Mouse (Mus musculus) kidney, embryonic 16.5 days (tissue): ENCODE measurements around the gene Chd2. TPM values are rescaled to one million over a fixed set of nuclear protein-coding genes. Genes with fewer than 3 reads are reported as not detected.
"Not testable (repeated sequence)": the region's sequence is repeated elsewhere in the genome, so short reads cannot be mapped to it uniquely, and the experiment has no call there.

ENCODE experiments used
- ATAC-seq: fragments of 200-750 bp; cut with Nextera tagmentation; 2 replicates; pipeline ENCODE4 v1.8.0; 2017; ENCODE audit warnings: moderate TSS enrichment; ENCODE audit not compliant: low FRiP score, low TSS enrichment
- H3K27ac ChIP-seq: fragments of 300-500 bp; sonication (generic); 2 replicates; pipeline ENCODE4 v1.5.1; 2014; ENCODE audit warnings: low read length
- H3K27me3 ChIP-seq: fragments of 300-500 bp; sonication (generic); 2 replicates; pipeline ENCODE4 v1.6.1; 2014; ENCODE audit warnings: low read length, control low read depth, mixed read lengths; ENCODE audit not compliant: insufficient read depth
- H3K36me3 ChIP-seq: fragments of 300-500 bp; sonication (generic); 2 replicates; pipeline ENCODE4 v1.6.1; 2014; ENCODE audit warnings: low read length, control low read depth, mixed read lengths; ENCODE audit not compliant: insufficient read depth
- H3K4me1 ChIP-seq: fragments of 300-500 bp; sonication (generic); 2 replicates; pipeline ENCODE4 v1.6.1; 2014; ENCODE audit warnings: low read length, control low read depth, mixed read lengths; ENCODE audit not compliant: insufficient read depth
- H3K4me2 ChIP-seq: fragments of 300-500 bp; sonication (generic); replicated peaks from 2 replicates; pipeline ENCODE4 v1.6.1; 2014; ENCODE audit warnings: low read depth, low read length
- H3K4me3 ChIP-seq: fragments of 300-500 bp; sonication (generic); 2 replicates; pipeline ENCODE4 v1.5.1; 2014; ENCODE audit warnings: mild to moderate bottlenecking, low read length
- H3K9ac ChIP-seq: fragments of 300-500 bp; sonication (generic); replicated peaks from 2 replicates; pipeline ENCODE4 v1.6.1; 2014; ENCODE audit warnings: low read length
- H3K9me3 ChIP-seq: fragments of 300-500 bp; sonication (generic); 2 replicates; pipeline ENCODE4 v1.6.1; 2016; ENCODE audit warnings: low read length, control low read depth
- WGBS: fragments of 180-500 bp; shearing (Covaris S2); extraction: QIAGEN DNeasy Blood & Tissue Kit; methylation state at CpG from one replicate; pipeline ENCODE4 v1.1.7; 2014; 5-methylcytosine and 5-hydroxymethylcytosine counted together
- polyA plus RNA-seq: library from polyadenylated mRNA; unstranded; fragments of >200 nt; fragmentation: Nextera tagmentation; extraction: Ambion mirVana; gene quantifications from 2 replicates; pipeline ENCODE4 v1.2.1, GENCODE M21; 2015

The Chd2 gene
- polyA plus RNA-seq, 1 experiment from 2014 or later = 45.3 TPM

DNA sequence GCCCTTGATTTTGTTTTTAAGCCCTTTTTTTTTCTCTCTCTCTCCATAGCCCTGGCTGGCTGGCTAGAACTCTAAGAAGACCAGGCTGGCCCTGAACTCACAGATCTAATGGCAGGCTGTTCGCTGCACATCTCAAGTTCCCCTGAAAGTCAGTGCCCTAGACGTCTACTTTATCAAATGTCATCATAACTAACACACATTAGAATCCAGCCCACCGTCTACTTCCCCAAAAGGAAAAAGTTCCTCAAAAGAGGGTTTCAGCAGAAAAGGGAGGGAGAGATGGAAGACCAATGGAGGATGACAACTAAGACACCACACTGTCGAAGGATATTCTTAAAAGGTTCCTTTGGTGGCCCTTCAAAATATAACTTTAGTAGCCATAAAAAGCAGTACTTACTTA, 14.4 kb downstream of the Chd2 start:
- no peaks in the 10 kb centered on the region for H3K9me3 ChIP-seq
- H3K9ac ChIP-seq = no peak overlapping the region
- peaks cover 21% of the 10 kb centered on the region for H3K4me1 ChIP-seq
- ATAC-seq = no peak
- 77% methylated on average over 4 of the region's 4 CpGs for WGBS
- peaks cover 5% of the 10 kb centered on the region for H3K36me3 ChIP-seq
- no peak overlapping the region for H3K4me2 ChIP-seq
- H3K27me3 ChIP-seq = no peaks in the 10 kb centered on the region
- H3K27ac ChIP-seq = no peak overlapping the region
- H3K4me3 ChIP-seq = no peak overlapping the region

- peak; percentile 64 for ATAC-seq
- H3K27me3 ChIP-seq = no peaks in the 10 kb centered on the region
- no peak overlapping the region for H3K4me3 ChIP-seq
- H3K27ac ChIP-seq = peak overlapping the region; percentile 92
- no peaks in the 10 kb centered on the region for H3K9me3 ChIP-seq
- WGBS = 21% methylated on average over 9 of the region's 9 CpGs
- H3K4me2 ChIP-seq = peak overlapping the region; percentile 19; the same call in 1 of the 2 replicates
- peak overlapping the region; percentile 52 for H3K9ac ChIP-seq
- peaks cover 18% of the 10 kb centered on the region for H3K4me1 ChIP-seq
- H3K36me3 ChIP-seq = peaks cover 6% of the 10 kb centered on the region
Measured at GRCm38 (mm10) chr7:73524454-73524952, 17.1 kb downstream of the Chd2 start.

- no peak for ATAC-seq
Measured at GRCm38 (mm10) chr7:73523608-73524259, 17.9 kb downstream of the Chd2 start.

DNA sequence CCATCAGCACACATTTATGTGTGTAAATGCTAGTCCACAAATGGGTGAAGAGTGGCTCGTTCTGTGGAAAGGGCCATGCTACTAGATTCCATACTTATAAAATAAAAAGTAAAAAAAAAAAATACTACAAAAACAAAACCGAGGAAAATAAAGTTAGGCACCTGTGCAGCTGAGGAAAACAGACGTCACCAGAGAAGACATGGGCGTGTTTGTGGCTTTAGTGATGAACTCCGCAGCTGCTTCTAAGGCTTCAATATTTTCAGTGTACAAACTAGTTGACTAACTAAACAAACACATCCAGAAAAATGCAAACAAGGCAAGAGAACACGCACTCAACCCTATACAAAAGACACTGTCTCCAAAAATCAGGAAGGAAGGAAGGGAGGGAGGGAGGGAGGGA, 18.4 kb downstream of the Chd2 start:
- Histone ChIP-seq H3K9ac (no peak overlapping the region), H3K4me2 (no peak overlapping the region), H3K27me3 (no peaks in the 10 kb centered on the region), H3K36me3 (peaks cover 16% of the 10 kb centered on the region), H3K4me1 (peaks cover 18% of the 10 kb centered on the region), H3K27ac (no peak overlapping the region; the same call in 1 of the 2 replicates), H3K9me3 (no peaks in the 10 kb centered on the region), H3K4me3 (no peak overlapping the region)
- no peak for ATAC-seq
- 76% methylated on average over 6 of the region's 6 CpGs for WGBS

More at GRCm38 (mm10) chr7:73523608-73524259, 17.9 kb downstream of the Chd2 start:
- WGBS = 74% methylated on average over 1 of the region's 1 CpGs
- Histone ChIP-seq H3K27ac (peak overlapping the region; percentile 19; the same call in 1 of the 2 replicates), H3K4me3 (no peak overlapping the region), H3K27me3 (no peaks in the 10 kb centered on the region), H3K4me2 (no peak overlapping the region), H3K9ac (no peak overlapping the region), H3K4me1 (peaks cover 18% of the 10 kb centered on the region), H3K9me3 (no peaks in the 10 kb centered on the region), H3K36me3 (peaks cover 13% of the 10 kb centered on the region)

DNA sequence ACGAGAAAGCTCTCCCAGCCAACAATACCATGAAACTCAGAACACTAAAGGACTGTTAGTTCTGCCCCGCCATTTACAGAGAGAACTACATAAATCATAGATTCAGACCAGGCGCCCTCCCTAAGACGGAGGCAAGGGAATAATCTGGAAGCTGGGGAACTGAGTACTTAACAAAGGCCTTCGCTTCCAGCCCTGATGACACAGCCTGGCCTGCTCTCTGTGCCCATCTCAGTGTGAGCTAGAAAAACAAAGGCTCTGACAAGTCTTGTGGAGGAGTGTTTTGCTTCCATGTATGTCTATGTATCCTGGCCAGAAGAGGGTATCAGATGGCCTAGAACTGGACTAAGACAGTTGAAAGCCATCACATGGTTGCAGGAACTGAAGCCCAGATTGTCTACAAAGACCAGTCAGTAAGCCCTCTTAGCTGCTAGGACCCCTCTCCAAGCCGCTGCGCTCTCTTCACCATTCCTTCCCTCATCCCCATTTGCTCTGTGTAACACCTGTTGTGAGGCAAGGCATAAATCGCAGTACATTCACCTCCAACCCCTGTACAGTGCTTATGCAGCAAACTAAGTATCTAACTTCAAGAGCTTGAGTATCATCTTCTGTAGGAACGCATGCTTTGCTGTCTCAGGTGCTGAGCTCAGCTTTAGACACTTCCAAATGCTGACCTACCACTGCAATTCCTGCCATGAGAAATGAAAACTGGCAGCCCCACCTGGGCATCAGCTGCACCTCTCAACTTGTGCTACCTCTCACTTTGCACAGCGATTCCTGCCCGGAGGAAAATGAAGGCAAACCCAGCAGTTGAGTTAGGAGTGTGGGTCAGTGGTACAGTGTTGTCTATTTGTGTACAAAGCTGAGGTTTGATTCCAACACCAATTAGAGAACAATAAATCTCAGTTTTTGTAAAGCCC, 20.1 kb downstream of the Chd2 start:
- Histone ChIP-seq H3K4me1 (peaks cover 18% of the 10 kb centered on the region), H3K9ac (0 out of 2 replicates have a peak overlapping the region, but pooled peaks have one; percentile 29), H3K4me2 (no peak overlapping the region), H3K36me3 (peaks cover 20% of the 10 kb centered on the region), H3K4me3 (no peak overlapping the region), H3K27ac (peak overlapping the region; percentile 67), H3K27me3 (no peaks in the 10 kb centered on the region), H3K9me3 (no peaks in the 10 kb centered on the region)
- peak; percentile 67 for ATAC-seq
- WGBS = 56% methylated on average over 11 of the region's 11 CpGs

DNA sequence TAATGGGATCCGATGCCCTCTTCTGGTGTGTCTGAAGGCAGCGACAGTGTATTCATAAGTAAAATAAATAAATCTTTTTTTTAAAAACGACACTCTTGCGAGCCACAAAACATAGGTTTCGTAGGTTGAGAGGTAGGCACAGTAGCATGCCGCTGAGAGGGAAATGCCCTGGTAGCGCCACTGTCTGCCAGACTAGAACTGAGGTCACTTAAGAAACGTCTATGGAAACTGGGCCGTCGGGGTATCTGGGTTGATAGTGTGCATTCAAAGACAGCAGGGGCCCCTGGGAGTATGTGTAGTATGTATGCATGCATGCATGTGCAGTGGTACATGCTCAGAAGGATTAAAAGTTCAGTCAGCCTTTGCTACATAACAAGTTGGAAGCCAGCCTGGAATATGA, 21.4 kb downstream of the Chd2 start:
- WGBS = 84% methylated on average over 10 of the region's 10 CpGs
- no peak overlapping the region for H3K9ac ChIP-seq
- H3K4me2 ChIP-seq = no peak overlapping the region
- H3K4me3 ChIP-seq = no peak overlapping the region
- no peak for ATAC-seq
- peaks cover 22% of the 10 kb centered on the region for H3K4me1 ChIP-seq
- peaks cover 26% of the 10 kb centered on the region for H3K36me3 ChIP-seq
- H3K27ac ChIP-seq = no peak overlapping the region
- H3K27me3 ChIP-seq = no peaks in the 10 kb centered on the region
- no peaks in the 10 kb centered on the region for H3K9me3 ChIP-seq

DNA sequence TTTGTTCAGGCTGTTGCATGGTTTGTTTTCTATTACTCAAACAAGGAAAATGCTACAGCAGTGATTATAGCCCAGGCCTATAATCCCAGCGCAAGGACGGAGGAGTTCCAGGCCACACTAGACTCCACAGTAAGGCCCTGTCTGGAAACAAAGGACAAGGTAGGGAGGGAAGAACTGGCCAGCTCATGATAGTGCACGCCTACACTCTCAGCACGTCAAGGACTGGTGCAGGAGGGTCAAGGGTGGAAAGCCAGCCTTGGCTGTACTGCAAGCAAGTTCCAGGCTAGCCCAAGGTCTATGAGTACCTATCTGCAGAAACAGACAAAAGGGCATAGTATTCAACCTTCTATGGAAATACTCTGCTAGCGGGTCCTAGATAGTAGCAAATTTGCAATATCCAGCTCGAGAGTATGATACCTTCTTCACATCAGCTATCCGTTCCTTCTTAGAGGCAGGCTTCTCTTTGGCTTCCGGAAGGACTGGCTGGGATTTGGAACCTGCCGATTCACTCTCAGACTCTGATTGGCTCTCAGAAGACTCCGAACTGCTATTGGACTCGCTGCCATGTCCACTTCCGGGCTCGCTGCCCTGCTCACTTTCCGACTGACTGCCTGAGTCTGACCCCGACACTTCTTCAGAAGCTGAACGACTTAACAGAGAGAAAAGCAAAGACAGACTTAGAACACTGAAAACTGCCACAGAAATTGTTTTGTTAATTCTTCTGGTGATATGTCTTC, 22.4 kb downstream of the Chd2 start:
- Histone ChIP-seq H3K27ac (no peak overlapping the region), H3K9ac (no peak overlapping the region), H3K4me1 (peaks cover 25% of the 10 kb centered on the region), H3K36me3 (peaks cover 32% of the 10 kb centered on the region), H3K4me2 (no peak overlapping the region), H3K4me3 (no peak overlapping the region), H3K27me3 (no peaks in the 10 kb centered on the region), H3K9me3 (no peaks in the 10 kb centered on the region)
- no peak for ATAC-seq
- 86% methylated on average over 16 of the region's 16 CpGs for WGBS

DNA sequence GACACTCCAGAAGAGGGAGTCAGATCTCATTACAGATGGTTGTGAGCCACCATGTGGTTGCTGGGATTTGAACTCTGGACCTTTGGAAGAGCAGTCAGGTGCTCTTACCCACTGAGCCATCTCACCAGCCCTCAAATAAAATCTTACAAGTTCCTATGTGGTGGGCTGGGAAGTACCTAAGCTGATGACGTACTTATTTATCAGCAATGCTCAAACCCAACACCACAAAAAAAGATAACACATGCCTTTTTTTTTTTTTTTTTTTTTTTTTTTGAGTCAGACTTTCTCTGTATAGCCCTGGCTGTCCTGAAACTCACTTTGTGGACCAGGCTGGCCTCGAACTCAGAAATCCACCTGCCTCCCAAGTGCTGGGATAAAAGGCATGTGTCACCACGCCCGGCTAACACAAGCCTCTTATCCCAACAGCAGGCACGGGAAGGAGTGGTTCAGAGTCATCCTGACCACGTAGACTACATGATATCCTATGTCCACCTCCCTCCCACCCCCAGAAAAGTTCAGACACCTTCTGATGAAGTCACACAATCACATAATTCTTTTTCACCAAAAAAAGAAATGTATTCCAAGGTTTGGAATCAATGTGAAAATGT, 23.2 kb downstream of the Chd2 start:
- not testable (repeated sequence) for ATAC-seq, H3K27me3 ChIP-seq, H3K9ac ChIP-seq, H3K4me2 ChIP-seq, H3K9me3 ChIP-seq, H3K4me3 ChIP-seq, H3K27ac ChIP-seq
- Histone ChIP-seq H3K4me1 (peaks cover 25% of the 10 kb centered on the region), H3K36me3 (peaks cover 37% of the 10 kb centered on the region)
- 86% methylated on average over 6 of the region's 6 CpGs for WGBS

DNA sequence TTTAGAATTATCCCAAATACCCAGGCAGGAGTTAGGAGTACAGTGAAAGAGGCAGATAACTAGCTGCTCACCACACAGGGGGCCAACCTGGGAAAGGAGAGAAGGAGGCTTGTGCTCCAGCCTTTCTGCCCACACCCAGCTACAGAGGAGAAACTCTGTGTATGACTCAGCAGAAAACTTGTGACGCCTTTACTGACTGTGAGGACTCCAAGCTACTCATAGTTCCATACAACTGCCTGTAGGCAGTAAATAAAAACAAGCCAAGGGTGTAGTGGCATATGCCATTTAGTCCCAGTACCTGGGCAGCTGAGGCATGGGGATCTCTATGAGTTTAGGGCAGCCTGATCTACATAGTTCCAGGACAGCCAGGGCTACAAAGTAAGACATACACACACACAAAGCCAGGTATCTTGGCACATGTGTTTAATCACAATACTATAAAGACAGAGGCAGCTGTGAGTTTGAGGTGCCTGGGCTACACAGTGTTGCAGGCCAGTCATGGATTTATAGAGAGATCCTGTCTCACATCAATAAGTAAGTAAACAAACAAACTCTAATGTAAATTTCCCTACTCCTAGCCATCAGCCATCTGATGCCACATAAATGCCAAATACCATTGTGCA, 24.1 kb downstream of the Chd2 start:
- Histone ChIP-seq H3K4me2 (no peak overlapping the region), H3K9me3 (no peaks in the 10 kb centered on the region), H3K27me3 (no peaks in the 10 kb centered on the region), H3K4me3 (no peak overlapping the region), H3K36me3 (peaks cover 41% of the 10 kb centered on the region), H3K27ac (no peak overlapping the region), H3K9ac (no peak overlapping the region), H3K4me1 (peaks cover 25% of the 10 kb centered on the region)
- WGBS = 42% methylated on average over 1 of the region's 1 CpGs
- no peak for ATAC-seq
